Mouse (Mus musculus): Measurements from ENCODE around the gene Zfp512.
"Not testable (repeated sequence)": the region's sequence is repeated elsewhere in the genome, so short reads cannot be mapped to it uniquely, and the experiment has no call there.

Zfp512 gene

GRCm38 (mm10) chr5:31451878-31452561 lies at the start of gene Zfp512:
TSS of gene Zfp512 (plus strand) at chr5:31452431.
- peak; percentile 89 for DNase-seq

- DNase-seq, result not testable (repeated sequence)
These were observed 17.5 kb upstream of the Zfp512 start for GRCm38 (mm10) chr5:31434727-31435126.

GRCm38 (mm10) chr5:31451336-31451735 lies 895 bp upstream of the Zfp512 start:
- no peak for DNase-seq

- DNase-seq, result no peak
These were observed 289 bp downstream of the Zfp512 start for GRCm38 (mm10) chr5:31452562-31452878.

GRCm38 (mm10) chr5:31452886-31453410 lies 717 bp downstream of the Zfp512 start:
- no peak for DNase-seq

GRCm38 (mm10) chr5:31467798-31468197 lies 15.6 kb downstream of the Zfp512 start:
- DNase-seq, result no peak

GRCm38 (mm10) chr5:31469711-31470110 lies 17.5 kb downstream of the Zfp512 start:
- no peak for DNase-seq

- DNase-seq, result peak; percentile 56
These were observed 18.1 kb downstream of the Zfp512 start for GRCm38 (mm10) chr5:31470334-31470733.

GRCm38 (mm10) chr5:31480536-31480935 lies 28.3 kb downstream of the Zfp512 start:
- no peak for DNase-seq

- DNase-seq, result no peak
These were observed 33.2 kb downstream of the Zfp512 start, which contains the start of gene 4930548H24Rik for GRCm38 (mm10) chr5:31485440-31485839. TSS of gene 4930548H24Rik (plus strand) at chr5:31485740.

- no peak for DNase-seq
These were observed 35.7 kb downstream of the Zfp512 start for GRCm38 (mm10) chr5:31487889-31488288.

GRCm38 (mm10) chr5:31489116-31489769 lies 37.0 kb downstream of the Zfp512 start:
- DNase-seq, result no peak

- DNase-seq, result no peak
These were observed 39.8 kb downstream of the Zfp512 start for GRCm38 (mm10) chr5:31492031-31492430.

GRCm38 (mm10) chr5:31494513-31495297 lies 42.5 kb downstream of the Zfp512 start, which contains the start of gene Gpn1:
TSS of gene Gpn1 (plus strand) at chr5:31494741.
- DNase-seq, result peak; percentile 90

GRCm38 (mm10) chr5:31504843-31505242 lies 52.6 kb downstream of the Zfp512 start:
- DNase-seq, result no peak

GRCm38 (mm10) chr5:31512481-31512880 lies 60.2 kb downstream of the Zfp512 start:
- no peak for DNase-seq

- no peak for DNase-seq
These were observed 68.3 kb downstream of the Zfp512 start for GRCm38 (mm10) chr5:31520556-31520955.

- DNase-seq, result peak; percentile 66
These were observed 74.3 kb downstream of the Zfp512 start, which contains the start of gene Slc4a1ap for GRCm38 (mm10) chr5:31526354-31527116. TSS of gene Slc4a1ap (plus strand) at chr5:31526995.

- DNase-seq, result no peak
These were observed 75.0 kb downstream of the Zfp512 start for GRCm38 (mm10) chr5:31527117-31527680.

GRCm38 (mm10) chr5:31527707-31528106 lies 75.5 kb downstream of the Zfp512 start, which contains the start of gene Supt7l:
TSS of gene Supt7l (minus strand) at chr5:31527807.
- not testable (repeated sequence) for DNase-seq

GRCm38 (mm10) chr5:31528560-31528959 lies 76.3 kb downstream of the Zfp512 start:
- DNase-seq, result no peak
